Mouse (Mus musculus): ENCODE results near the gene Agps. TPM values are rescaled to one million over a fixed set of nuclear protein-coding genes. Genes with fewer than 3 reads are reported as not detected.

Agps gene
- 9.3 and 13.2 TPM in 2 replicates for polyA plus RNA-seq (2012)

DNA sequence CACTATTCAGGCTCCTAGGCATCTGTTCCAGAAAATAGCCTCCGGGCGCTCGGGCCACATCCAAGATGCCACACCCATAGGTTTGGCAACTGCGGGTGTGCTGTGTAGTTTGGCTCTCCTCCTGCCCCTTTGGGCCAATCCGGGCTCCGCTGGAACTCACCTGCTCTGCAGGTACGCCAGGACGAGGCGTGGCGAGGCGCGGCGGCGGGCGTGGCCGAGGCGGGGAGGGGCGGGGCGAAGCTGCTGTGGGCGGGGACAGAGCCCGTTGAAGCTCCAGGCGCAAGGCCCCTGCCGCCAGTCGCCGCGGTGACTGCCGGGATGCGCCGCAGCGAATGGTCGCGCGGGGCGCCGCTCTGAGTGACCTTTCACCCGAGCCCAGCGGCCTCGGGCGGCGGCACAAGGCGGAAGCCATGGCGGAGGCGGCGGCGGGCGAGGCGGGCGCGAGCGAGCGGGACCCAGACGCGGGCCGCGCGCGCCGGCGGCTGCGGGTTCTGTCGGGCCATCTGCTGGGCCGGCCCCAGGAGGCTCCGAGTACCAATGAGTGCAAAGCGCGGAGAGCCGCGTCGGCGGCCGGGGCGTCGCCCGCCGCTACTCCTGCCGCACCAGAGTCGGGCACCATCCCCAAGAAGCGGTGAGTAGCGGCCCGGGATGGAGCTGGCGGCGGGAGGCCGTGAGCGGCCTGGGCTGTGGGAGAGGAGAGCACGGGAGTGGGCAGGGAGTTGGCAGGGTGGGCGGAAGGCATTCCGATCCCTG, at the start of gene Agps:
TSS of gene Agps (plus strand) at position 297 of the 753 bp plus-strand sequence.
- TF ChIP-seq GATA1 (IDR thresholded peaks at IDR 0.05; ENCODE audit: low read length): no peak

DNA sequence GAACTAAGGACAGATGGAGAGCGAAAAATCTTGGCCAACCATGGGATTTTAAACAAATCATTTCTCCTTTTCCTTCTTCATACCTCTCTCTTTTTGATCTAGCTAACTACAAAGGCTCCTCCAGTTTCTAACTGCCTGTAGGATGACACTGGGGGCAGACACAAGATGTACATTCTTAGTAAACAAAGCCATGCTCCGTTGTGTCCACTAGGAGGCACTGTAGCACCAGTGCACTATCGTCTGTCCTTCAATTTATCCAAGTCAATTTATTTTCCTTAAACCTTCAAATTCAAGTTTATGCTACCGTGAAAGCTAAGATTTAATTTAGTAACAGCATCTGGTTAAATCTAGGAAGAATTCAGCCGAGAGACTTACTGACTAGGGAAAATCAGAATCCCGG, 45.9 kb upstream of the Agps start:
- TF ChIP-seq GATA1 (IDR thresholded peaks at IDR 0.05; ENCODE audit: low read length): no peak

DNA sequence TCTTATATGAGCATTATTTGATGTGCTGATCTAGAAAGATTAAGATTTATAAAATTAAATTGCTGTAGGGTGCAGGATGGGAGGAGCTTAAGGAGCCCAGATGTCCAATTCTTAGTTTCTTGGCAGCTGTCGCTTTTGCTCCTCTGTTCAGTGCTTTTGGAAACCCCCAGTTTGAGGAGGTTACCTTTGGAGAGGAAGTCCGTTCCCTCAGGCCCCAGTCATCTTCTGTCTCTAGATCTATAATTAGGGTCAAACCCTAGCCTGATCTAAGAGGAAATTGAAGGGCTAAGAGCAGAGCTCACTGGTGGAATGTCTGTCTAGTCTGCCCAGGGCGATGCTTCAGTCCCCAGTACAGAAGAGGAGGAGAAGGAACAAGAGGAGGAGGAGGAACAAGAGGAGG, 43.5 kb upstream of the Agps start:
- no peak for TF ChIP-seq GATA1 (IDR thresholded peaks at IDR 0.05; ENCODE audit: low read length)

DNA sequence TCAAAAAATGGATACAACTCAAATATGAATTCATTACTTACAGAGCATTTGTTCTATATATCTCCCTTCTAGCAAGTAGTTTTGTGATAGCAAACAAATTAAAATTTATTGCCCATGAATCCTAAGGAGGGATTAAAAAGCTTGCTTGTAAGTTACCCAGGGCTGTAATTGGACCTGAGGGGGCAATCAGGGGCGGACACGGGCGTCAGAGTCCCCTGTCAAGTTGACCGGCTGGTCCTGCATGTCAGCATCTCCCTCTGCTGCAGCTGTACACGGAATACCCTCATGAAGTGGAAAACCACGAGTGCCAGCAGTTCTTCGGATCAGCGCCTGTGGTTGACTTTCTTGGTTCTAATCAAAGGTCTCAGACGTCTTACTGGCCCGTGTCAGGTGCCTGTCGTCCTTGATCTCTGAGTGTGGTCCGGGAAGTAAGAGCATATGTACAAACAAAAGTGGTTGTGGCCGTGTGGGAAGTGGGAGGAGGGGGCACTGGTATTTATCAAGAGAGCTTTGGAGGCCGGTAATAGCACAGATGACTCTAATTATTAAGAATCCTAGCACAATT, 41.9 kb upstream of the Agps start:
- TF ChIP-seq GATA1 (IDR thresholded peaks at IDR 0.05; ENCODE audit: low read length): no peak

DNA sequence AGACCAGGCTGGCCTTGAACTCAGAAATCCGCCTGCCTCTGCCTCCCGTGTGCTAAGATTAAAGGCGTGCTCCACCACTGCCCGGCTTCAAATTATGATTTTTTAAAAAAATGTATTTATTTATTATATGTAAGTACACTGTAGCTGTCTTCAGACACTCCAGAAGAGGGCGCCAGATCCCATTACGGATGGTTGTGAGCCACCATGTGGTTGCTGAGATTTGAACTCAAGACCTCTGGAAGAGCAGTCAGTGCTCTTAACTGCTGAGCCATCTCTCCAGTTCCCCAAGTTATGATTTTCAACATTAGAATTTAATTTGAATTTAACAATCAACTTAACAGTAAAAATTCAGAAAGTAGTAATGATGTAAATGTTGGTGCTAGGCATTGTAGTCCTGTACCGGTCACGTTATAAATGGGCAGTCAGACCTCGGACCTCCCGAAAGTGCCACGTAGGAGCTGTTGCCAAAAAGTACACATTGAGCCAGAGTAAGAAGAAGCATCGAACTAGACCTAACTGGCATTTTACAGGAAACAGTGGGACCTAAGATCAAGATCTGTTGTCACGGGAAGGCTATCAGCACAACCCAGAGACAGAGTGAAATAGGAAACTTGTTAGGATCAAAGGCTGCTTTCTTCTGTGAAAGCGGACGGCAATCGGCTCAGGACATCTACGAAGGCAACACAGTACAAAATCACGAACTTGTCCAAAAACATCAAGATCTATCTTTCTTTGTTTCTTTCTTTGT, 40.2 kb upstream of the Agps start:
- TF ChIP-seq GATA1 (IDR thresholded peaks at IDR 0.05; ENCODE audit: low read length): no peak

DNA sequence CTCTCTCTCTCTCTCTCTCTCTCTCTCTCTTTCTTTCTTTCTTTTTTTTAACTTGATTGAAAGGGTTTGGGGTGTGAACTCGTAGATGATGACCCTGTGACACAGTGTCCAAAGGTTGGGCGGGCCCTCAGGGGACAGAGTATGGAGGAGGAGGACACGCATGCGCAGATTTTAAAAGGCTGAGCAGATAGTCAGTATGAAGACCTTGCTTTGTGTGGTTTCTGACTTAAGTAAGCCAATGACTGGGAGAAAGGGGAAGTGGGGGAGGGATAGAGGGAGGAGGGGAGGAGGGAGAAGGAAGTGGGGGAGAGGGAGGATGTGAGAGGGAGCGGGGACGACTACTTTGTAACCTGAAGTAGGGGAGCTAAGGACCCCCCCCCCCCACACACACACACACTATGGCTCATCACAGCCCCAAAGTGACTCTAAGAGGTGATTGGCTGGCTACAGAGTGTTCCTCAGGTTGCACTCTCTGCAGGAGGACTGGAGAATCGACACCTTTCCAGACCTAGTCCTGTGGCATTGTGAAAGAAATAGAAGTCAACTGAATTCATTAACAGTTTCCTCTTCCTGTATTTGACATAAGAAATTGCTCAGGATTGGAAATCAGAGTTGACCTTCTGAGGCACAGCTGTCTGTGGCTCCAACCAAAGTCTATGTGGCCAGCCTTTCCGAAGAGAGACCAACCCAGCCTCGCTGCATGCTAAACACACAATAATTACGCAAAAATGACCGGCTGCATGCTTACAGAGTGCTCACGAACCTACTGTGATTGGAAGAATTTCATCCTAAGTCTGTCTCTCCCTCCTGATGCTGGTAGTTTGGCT, 39.4 kb upstream of the Agps start:
- TF ChIP-seq GATA1 (IDR thresholded peaks at IDR 0.05; ENCODE audit: low read length): no peak

DNA sequence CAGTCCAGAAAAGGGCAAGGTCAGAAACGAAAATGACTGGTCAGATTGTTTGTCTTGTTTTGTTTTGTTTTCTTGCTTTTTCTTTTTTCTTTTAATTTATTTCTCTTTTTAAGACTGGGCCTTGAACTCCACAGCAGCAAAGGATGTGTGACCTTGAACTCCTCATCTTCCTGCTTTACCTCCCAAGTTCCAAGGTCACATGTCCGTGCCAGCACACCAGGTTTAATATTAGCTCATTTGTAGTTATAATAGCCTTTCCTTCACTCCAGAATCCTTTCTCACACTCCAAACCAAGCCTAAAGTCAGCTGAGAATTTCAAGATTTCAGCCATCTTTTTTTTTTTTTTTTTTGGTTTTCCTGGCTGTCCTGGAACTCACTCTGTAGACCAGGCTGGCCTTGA, 35.8 kb upstream of the Agps start:
- no peak for TF ChIP-seq GATA1 (IDR thresholded peaks at IDR 0.05; ENCODE audit: low read length)

DNA sequence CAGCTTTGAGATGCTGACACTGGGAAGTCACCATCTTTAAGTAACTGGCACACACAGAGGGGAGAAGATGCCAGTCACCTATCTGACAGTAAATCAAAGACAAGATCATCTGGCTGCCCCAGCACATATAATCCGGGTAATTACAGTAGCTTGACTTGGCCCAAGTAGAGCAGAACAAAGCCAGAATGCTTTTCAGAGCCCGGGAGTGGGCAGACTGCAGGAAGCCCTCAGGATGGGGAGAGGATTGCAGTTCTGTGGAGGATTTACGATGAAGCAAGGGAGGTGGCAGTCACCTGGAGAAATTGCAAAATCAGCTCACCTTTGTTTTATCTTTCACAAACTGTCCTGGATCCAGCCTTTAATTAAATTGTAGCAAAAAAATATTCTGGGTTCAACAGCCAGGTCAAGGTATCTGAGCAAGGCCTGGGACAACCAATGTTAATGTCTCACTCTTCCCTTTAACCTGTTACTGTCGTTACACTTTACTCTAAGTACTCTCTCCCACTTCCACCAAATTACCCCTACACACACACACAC, 33.5 kb upstream of the Agps start:
- TF ChIP-seq GATA1 (IDR thresholded peaks at IDR 0.05; ENCODE audit: low read length): no peak

DNA sequence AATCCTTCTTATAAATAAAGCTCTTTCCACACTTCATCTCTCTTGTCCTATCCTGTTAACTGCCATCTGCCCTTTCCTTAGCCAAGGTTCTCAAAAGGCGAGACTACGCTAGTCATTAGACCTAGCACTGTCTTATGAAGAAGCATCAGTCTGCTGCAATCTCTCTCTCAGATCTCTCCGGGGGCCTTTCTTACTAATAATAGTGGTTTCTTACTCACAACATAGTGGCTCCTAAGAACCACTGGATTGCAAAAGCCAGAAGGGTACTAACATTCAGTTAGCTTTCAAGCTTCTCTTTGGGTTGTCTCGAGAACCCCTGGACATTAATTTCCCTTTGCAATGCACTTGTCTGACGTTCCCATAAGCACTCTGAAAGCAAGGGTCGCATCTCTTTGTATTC, 26.2 kb upstream of the Agps start:
- no peak for TF ChIP-seq GATA1 (IDR thresholded peaks at IDR 0.05; ENCODE audit: low read length)

DNA sequence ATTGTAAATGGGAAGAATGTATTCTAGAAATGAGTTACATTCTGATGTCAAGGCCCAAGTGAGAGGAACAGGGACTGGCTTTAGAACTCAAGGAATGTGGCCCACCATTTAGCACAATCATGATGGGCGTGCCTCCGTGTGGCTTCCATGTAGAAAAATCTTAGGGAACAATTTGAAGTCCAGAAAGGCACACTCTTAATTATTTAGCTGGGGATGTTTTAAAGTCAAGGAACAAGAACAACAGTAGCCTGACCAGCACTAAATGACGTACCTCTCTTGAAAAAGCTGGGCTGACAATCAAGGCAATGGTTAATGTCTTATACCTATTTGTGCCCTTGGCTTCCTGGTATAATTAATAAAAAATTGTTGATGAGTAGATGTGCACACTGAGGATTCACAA, 25.1 kb upstream of the Agps start:
- no peak for TF ChIP-seq GATA1 (IDR thresholded peaks at IDR 0.05; ENCODE audit: low read length)

DNA sequence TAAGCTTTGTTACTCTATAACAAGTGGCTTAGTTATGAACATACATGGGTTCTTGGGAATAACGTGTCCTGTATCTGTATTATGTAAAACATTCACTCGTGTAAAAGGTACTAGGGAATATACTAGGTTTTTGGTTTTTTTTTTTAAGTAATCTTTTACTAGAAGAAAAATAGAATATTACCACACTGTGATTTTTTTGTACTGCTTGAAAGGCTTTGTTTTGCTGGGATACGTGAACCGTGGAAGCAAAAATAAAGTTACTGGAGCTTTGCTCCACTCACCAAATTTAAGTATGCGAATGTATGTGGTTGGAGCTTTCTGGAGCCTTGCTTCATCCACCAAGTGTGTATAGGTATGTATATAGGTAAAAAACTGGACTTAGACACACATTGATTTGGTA, 24.5 kb upstream of the Agps start:
- TF ChIP-seq GATA1 (IDR thresholded peaks at IDR 0.05; ENCODE audit: low read length): no peak

DNA sequence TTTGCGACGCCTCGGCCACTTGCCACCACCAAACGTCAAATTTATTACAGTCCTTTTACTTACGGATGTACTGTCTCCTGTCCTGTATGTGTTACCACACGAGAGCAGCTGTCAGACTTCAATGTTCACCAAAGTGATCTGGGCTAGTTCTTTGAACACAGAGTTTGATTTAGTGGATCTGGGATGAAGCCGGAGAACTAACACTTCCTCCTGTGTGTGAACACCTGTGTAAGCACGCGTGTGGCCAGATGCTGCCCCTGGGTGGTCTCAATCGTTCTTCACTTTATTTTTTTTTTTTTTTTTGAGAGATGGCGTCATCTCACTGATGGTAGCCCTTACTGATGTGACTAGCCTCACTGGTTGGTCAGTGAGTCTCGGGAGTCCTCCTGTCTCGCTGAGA, 17.1 kb upstream of the Agps start:
- TF ChIP-seq GATA1 (IDR thresholded peaks at IDR 0.05; ENCODE audit: low read length): no peak

DNA sequence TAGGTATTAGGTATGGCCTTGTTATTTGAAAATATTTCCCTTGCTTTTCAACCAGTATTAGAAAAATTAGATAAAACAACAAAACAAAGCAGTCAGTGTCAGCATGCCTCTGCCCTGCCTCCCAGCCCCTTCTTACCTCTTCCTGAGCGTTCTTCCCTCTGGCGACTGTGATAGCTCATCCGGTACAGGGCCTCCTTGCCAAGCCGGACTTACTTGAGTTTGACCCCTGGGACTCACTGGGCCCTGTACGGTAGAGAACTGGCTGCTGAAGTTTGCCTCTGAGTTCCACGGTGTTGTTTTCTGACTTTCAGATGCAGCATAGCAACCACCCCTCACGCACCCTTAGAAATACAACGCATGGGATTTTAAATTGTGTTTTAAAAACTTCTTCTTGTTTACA, 16.5 kb upstream of the Agps start:
- TF ChIP-seq GATA1 (IDR thresholded peaks at IDR 0.05; ENCODE audit: low read length): no peak

DNA sequence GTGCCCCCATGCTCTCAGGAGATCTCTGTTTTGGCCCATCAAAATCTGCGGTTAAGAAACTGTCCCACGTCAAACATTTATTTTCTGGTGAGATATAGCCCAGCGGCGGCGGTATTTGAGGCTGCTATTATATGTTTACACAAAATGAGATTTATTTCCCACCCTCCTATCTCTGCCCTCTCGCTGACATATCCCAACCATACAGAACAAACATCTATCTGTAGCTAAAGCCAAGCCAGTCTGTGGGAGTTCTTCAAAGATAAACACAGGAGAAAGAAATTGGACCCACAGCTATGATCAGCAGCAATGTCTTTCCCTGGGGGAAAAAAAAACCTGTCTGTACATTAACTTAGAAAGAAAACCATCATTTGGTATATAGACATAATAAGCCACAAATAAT, 15.3 kb upstream of the Agps start:
- no peak for TF ChIP-seq GATA1 (IDR thresholded peaks at IDR 0.05; ENCODE audit: low read length)

DNA sequence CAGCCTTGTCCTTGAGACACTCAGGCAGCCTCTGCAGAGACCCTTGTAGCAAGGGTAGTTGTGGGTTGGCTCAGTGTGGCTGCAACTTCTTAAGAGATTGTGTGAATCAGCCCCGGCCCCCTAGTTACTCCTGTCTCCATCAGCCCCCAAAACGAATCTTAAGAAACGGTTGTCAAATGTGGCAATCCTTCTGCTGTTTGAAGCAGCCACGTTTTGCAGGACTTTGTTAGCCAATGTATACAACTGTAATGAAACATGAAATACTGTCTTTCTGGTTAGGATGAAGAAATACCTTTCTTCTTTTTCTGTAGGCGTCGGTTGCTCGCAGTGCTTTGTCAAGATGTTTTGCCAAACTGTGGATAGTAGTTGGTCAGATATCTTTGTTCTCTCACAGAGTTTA, 13.3 kb upstream of the Agps start:
- no peak for TF ChIP-seq GATA1 (IDR thresholded peaks at IDR 0.05; ENCODE audit: low read length)

DNA sequence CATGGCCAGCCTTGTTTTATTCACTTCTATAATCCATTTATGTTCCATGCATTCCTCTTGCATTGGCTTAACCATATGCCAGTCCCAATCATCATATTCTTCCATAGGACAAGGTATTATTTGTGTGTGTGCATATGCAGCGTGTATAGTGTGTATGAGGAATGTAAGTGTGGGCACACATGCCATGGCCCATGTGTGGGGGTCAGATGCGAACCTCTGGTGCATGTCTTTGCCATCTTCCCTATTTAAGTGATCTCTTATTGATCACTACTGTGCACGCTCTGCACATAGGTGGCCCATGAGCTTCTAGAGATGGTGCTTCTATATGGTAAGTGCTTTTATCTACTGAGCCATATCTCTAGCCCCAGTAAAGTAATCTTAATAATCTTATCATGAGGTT, 12.2 kb upstream of the Agps start:
- no peak for TF ChIP-seq GATA1 (IDR thresholded peaks at IDR 0.05; ENCODE audit: low read length)
